Mouse (Mus musculus) myocyte (in vitro differentiated cells): ENCODE data around the gene Stk10.

Experiments used
- CEBPB ChIP-seq: IDR thresholded peaks from 2 replicates; pipeline ENCODE4 v1.6.1; 2011; ENCODE audit warnings: mild to moderate bottlenecking, moderate library complexity; ENCODE audit not compliant: poor library complexity, insufficient read depth, severe bottlenecking
- E2F4 ChIP-seq: IDR thresholded peaks from one replicate; pipeline ENCODE4 v1.6.1; 2011; ENCODE audit warnings: mild to moderate bottlenecking, control low read depth, moderate library complexity; ENCODE audit not compliant: insufficient read depth
- MAX ChIP-seq: IDR thresholded peaks from one replicate; pipeline ENCODE4 v1.6.1; 2011; ENCODE audit warnings: low read depth, mild to moderate bottlenecking, control low read depth
- POLR2A ChIP-seq: IDR thresholded peaks from one replicate; pipeline ENCODE4 v1.6.1; 2011; ENCODE audit warnings: low read depth, mild to moderate bottlenecking, control low read depth, moderate library complexity; ENCODE audit not compliant: insufficient read length
- POLR2AphosphoS2 ChIP-seq: IDR thresholded peaks from one replicate; pipeline ENCODE4 v1.6.1; 2011; ENCODE audit warnings: low read depth, control low read depth; ENCODE audit not compliant: insufficient read length
- TCF12 ChIP-seq: IDR thresholded peaks from one replicate; pipeline ENCODE4 v1.6.1; 2011; ENCODE audit warnings: mild to moderate bottlenecking, control low read depth; ENCODE audit not compliant: poor library complexity, insufficient read depth, severe bottlenecking
- TCF3 ChIP-seq: IDR thresholded peaks from one replicate; pipeline ENCODE4 v1.6.1; 2011; ENCODE audit warnings: low read depth, control low read depth; ENCODE audit not compliant: insufficient read length

- TF ChIP-seq POLR2A (no peak), POLR2AphosphoS2 (no peak), TCF12 (no peak), TCF3 (no peak), E2F4 (no peak), CEBPB (no peak), MAX (no peak)
Observed at GRCm38 (mm10) chr11:32493312-32493711, 39.8 kb upstream of the Stk10 start.
